Mouse (Mus musculus) G1E (cell line): Measurements from ENCODE around the gene Rbp2. TPM values are rescaled to one million over a fixed set of nuclear protein-coding genes. Genes with fewer than 3 reads are reported as not detected.

Source experiments
- ATAC-seq: 2 replicates; pipeline ENCODE4 v1.8.0; 2016; ENCODE audit warnings: mild to moderate bottlenecking; ENCODE audit not compliant: insufficient number of reproducible peaks, poor library complexity, low FRiP score, severe bottlenecking; ENCODE audit errors: extremely low read depth
- DNase-seq: peaks from one replicate; pipeline ENCODE4 v3.0.0; 2012; ENCODE audit warnings: low spot score
- H3K27me3 ChIP-seq: 2 replicates; pipeline ENCODE4 v1.6.1; 2012; ENCODE audit warnings: mild to moderate bottlenecking, low read length, inconsistent platforms; ENCODE audit not compliant: insufficient read depth
- H3K36me3 ChIP-seq: replicated peaks from 2 replicates; pipeline ENCODE3; 2012; ENCODE audit warnings: mild to moderate bottlenecking, inconsistent platforms
- H3K4me1 ChIP-seq: 2 replicates; pipeline ENCODE4 v1.6.1; 2012; ENCODE audit warnings: low read depth, low read length, inconsistent platforms, mixed read lengths; ENCODE audit not compliant: insufficient read depth
- H3K4me3 ChIP-seq: 2 replicates; pipeline ENCODE4 v1.5.1; 2012; ENCODE audit warnings: low read depth, mild to moderate bottlenecking, inconsistent platforms, low read length, moderate library complexity, mixed read lengths
- H3K9me3 ChIP-seq: replicated peaks from 2 replicates; pipeline ENCODE4 v1.6.1; 2012; ENCODE audit warnings: inconsistent platforms
- CTCF ChIP-seq: IDR thresholded peaks from 2 replicates; pipeline ENCODE4 v1.5.1; 2012; ENCODE audit warnings: low read depth, low read length, inconsistent platforms, mixed read lengths
- GATA1 ChIP-seq: IDR thresholded peaks from 2 replicates; pipeline ENCODE4 v1.6.1; 2012; ENCODE audit warnings: borderline replicate concordance, low read length, inconsistent platforms, mixed read lengths
- GATA2 ChIP-seq: IDR thresholded peaks from 2 replicates; pipeline ENCODE4 v1.6.1; 2012; ENCODE audit warnings: low read depth, low read length, inconsistent platforms, borderline replicate concordance
- POLR2AphosphoS5 ChIP-seq: IDR thresholded peaks from 2 replicates; pipeline ENCODE4 v1.6.1; 2012; ENCODE audit warnings: low read depth, low read length, inconsistent platforms; ENCODE audit not compliant: insufficient replicate concordance
- TAL1 ChIP-seq: conservative IDR thresholded peaks from 2 replicates; pipeline ENCODE4 v1.6.1; 2012; ENCODE audit warnings: low read depth, low read length, inconsistent platforms, mixed read lengths
- polyA plus RNA-seq: library from polyadenylated mRNA; stranded (reverse); fragments of >175 nt; gene quantifications from 2 replicates; pipeline ENCODE4 v1.2.3, GENCODE M21; 2012
- total RNA-seq, 2 experiments: library from RNA; stranded (forward) in 1 of 2; stranded (reverse) in 1 of 2; fragments of 200-1000 nt in 1 of 2; fragments of >200 nt in 1 of 2; fragmentation: Nextera tagmentation in 1 of 2; gene quantifications; 2 replicates each; pipeline ENCODE4 v1.2.3; 2014 to 2017

Rbp2 gene
- total and polyA plus RNA-seq, 3 experiments: 0.39 TPM; not detected in 2

DNA sequence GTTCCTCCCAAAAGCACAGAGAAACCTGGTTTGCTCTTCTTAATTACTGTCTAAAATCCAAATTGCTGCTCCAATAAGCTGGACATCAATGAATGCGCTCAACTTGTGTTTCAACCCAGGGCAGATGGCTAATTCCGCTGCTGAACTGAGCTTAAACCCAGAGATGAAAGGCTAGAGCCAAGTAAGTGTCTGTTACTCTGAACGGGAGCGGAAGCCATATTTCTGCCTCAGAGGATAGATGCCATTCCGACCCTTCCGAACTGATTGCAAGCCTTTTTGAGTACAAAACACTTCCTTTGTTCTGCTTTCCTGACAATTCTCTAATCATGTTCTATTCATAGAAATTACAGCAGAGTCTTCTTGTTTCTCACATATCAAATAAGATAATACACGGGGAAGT, 41.3 kb downstream of the Rbp2 start:
- no peaks in the 10 kb centered on the region for H3K9me3 ChIP-seq
- no peak for DNase-seq
- TF ChIP-seq POLR2AphosphoS5: no peak
- no peak for TF ChIP-seq GATA2
- TF ChIP-seq GATA1: no peak
- TF ChIP-seq CTCF: no peak
- TF ChIP-seq TAL1: no peak
- no peak for ATAC-seq
- H3K4me3 ChIP-seq: no peak overlapping the region
- H3K4me1 ChIP-seq: peaks cover 6% of the 10 kb centered on the region
- H3K27me3 ChIP-seq: peaks cover 17% of the 10 kb centered on the region
- no peaks in the 10 kb centered on the region for H3K36me3 ChIP-seq

DNA sequence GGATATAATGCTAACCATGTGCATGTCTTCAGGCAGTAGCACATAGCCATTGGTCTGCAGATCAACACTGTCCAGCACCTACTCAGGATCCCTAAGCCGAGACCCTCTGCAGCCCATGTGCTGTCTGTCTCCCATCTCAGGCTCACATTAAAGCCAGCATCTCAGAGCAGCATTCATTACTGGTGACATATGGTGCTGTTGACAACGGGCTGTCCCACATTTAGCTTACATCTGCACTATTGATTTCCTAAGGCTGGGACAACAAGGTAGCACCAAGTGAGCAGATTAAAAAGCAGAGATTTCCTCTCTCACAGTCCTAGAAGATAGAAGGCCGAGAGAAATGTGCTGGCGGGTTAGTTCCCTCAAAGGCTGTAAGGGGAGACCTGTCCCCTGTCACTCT, 43.9 kb downstream of the Rbp2 start:
- no peak for DNase-seq
- no peak overlapping the region for H3K4me3 ChIP-seq
- TF ChIP-seq CTCF (no peak), GATA2 (no peak), POLR2AphosphoS5 (no peak), TAL1 (no peak), GATA1 (no peak)
- H3K4me1 ChIP-seq: peaks cover 6% of the 10 kb centered on the region
- no peaks in the 10 kb centered on the region for H3K9me3 ChIP-seq
- no peak for ATAC-seq
- peaks cover 14% of the 10 kb centered on the region for H3K27me3 ChIP-seq
- no peaks in the 10 kb centered on the region for H3K36me3 ChIP-seq

DNA sequence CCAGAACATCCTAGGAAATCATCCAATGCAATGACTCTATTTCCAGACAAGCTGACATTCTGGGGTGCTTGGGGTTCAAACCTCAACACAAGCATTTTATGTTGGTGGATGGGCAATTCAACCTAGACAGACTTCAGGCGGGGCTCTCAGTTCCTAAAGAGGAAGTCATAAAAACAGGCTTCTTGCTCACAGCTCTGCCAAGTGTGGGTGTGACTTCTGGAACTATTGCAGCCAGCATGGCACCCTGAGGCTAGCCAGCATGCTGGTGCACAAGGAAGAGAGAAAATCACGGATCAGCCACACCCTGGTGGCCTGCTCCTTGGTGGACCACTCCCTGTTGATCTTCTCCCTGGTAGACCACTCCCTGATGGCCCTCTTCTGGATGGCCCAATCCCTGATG, 45.1 kb downstream of the Rbp2 start:
- H3K4me3 ChIP-seq: no peak overlapping the region
- no peaks in the 10 kb centered on the region for H3K36me3 ChIP-seq
- TF ChIP-seq POLR2AphosphoS5 (no peak), CTCF (no peak), GATA1 (no peak), GATA2 (no peak), TAL1 (no peak)
- H3K9me3 ChIP-seq: no peaks in the 10 kb centered on the region
- H3K4me1 ChIP-seq: peaks cover 6% of the 10 kb centered on the region
- DNase-seq (no peak), ATAC-seq (peak; percentile 40)
- peaks cover 14% of the 10 kb centered on the region for H3K27me3 ChIP-seq

DNA sequence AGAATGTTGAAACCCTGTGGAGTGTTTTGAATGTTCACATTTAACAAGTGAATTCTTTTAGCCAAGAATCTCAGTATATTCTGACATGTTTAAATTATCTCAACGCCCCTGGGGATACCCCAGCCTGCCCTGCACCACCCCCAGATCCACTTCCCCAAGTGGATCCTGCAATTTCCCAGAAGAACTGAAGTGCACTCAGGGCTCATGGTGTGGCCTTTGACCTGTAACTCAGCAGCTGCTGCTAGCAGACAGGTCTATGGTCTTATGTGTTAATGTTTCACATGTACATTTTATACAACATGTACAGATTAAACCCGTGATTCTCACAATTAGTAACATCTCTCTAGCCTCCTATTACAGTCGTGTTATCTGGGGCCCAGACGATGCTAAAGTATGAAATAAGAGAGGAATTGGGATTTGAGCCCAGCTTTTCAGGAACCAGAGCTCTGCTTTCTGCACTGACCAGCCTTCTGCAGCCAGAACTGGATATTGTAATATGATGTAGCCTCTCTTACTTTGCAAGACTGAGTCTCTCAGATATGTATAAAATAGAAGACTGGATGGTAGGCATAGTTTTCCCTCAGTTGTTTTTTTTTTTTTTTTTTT, 48.9 kb downstream of the Rbp2 start:
- Histone ChIP-seq H3K27me3 (peaks cover 7% of the 10 kb centered on the region), H3K4me3 (no peak overlapping the region), H3K4me1 (peaks cover 15% of the 10 kb centered on the region), H3K36me3 (no peaks in the 10 kb centered on the region), H3K9me3 (no peaks in the 10 kb centered on the region)
- ATAC-seq: no peak
- DNase-seq: no peak
- TF ChIP-seq POLR2AphosphoS5: no peak
- no peak for TF ChIP-seq GATA2
- TF ChIP-seq TAL1: no peak

DNA sequence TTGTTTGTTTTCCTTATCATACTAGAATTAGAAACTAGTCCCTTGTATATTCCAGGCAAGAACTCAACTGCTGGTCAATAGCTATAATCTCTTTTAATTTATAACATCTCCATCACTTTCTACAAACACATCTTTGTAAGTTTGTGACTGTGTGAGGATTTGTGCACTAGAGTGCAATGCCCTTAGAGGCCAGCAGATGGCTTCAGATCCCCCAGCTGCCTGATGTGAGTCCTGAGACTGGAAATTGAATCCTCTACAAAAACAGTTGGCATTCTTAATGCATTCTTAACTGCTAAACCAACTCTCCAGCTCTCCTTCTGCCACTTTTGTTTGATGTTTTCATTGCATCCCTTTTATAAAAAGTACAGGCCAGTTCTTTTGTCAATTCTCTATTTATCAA, 49.8 kb downstream of the Rbp2 start:
- ATAC-seq: no peak
- peak; percentile 54 for TF ChIP-seq CTCF
- TF ChIP-seq TAL1: no peak
- Histone ChIP-seq H3K9me3 (no peaks in the 10 kb centered on the region), H3K4me1 (peaks cover 15% of the 10 kb centered on the region), H3K36me3 (no peaks in the 10 kb centered on the region), H3K27me3 (peaks cover 6% of the 10 kb centered on the region), H3K4me3 (no peak overlapping the region)
- no peak for DNase-seq

DNA sequence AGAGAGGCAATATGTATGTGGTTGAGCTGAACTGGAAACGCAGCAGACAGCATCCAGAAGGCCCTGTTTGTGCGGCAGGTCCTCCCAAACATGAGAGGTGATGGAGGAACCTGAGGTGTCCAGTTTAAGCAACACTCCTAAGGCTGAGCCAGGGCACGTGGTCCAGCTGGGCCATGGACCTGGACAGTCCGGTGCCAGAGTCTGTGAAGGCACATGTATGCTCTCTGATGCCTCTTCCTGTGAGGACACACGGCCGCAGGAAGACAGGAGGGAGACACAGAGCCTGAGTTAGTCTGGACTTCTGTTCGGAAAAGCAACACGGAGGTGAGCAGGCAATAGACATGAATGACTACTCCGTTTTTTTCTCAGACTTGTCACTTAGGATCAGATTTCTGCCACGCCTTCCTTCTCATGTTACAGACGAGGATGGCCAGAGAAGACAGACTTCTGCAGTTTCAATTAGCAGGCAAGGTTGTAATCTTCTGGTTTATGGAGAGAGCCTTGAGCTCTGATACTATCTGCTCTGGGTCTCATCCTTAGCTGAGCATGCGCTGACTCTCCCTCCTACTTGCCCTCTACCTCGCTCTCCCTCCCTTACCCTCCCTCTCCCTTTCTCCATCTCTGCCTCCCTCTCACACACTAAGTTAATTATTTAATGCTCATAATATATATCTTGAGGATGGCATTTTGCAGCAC, 52.2 kb downstream of the Rbp2 start:
- no peak overlapping the region for H3K4me3 ChIP-seq
- no peaks in the 10 kb centered on the region for H3K36me3 ChIP-seq
- TF ChIP-seq POLR2AphosphoS5 (no peak), TAL1 (no peak), GATA2 (no peak), CTCF (no peak), GATA1 (no peak)
- H3K27me3 ChIP-seq: peaks cover 11% of the 10 kb centered on the region
- no peak for DNase-seq
- no peak for ATAC-seq
- no peaks in the 10 kb centered on the region for H3K9me3 ChIP-seq
- peaks cover 9% of the 10 kb centered on the region for H3K4me1 ChIP-seq
